Mouse (Mus musculus) layer of hippocampus, adult 11-12 months (tissue): ENCODE results near the gene Il5.

Source experiments
- DNase-seq: peaks from one replicate; pipeline ENCODE4 v3.0.0; 2022; ENCODE audit warnings: low spot score

Gene Il5

GRCm38 (mm10) chr11:53720715-53721114 is at the start of gene Il5:
TSS of gene Il5 (plus strand) at chr11:53720794.
- DNase-seq: no peak

GRCm38 (mm10) chr11:53671414-53671813 is 49.2 kb upstream of the Il5 start:
- DNase-seq: no peak

GRCm38 (mm10) chr11:53680141-53680540 is 40.5 kb upstream of the Il5 start:
- no peak for DNase-seq

GRCm38 (mm10) chr11:53681686-53682085 is 38.9 kb upstream of the Il5 start:
- no peak for DNase-seq

GRCm38 (mm10) chr11:53682170-53682569 is 38.4 kb upstream of the Il5 start:
- DNase-seq: no peak

- DNase-seq: no peak
These were observed 37.5 kb upstream of the Il5 start for GRCm38 (mm10) chr11:53682994-53683530.

GRCm38 (mm10) chr11:53691979-53692378 is 28.6 kb upstream of the Il5 start:
- DNase-seq: no peak

- no peak for DNase-seq
These were observed 22.1 kb upstream of the Il5 start for GRCm38 (mm10) chr11:53698521-53698920.

- no peak for DNase-seq
These were observed 21.2 kb upstream of the Il5 start for GRCm38 (mm10) chr11:53699351-53699750.

- DNase-seq: no peak
These were observed 14.2 kb upstream of the Il5 start for GRCm38 (mm10) chr11:53706236-53706933.

- peak; percentile 92 for DNase-seq
These were observed 13.5 kb upstream of the Il5 start, which contains the start of gene Rad50 for GRCm38 (mm10) chr11:53706934-53707717. TSS of gene Rad50 (minus strand) at chr11:53707319.

GRCm38 (mm10) chr11:53707718-53708009 is 12.9 kb upstream of the Il5 start:
- no peak for DNase-seq

GRCm38 (mm10) chr11:53719701-53720100 is 893 bp upstream of the Il5 start:
- DNase-seq: no peak

- no peak for DNase-seq
These were observed 10.9 kb downstream of the Il5 start for GRCm38 (mm10) chr11:53731457-53731856.

GRCm38 (mm10) chr11:53732244-53732643 is 11.7 kb downstream of the Il5 start:
- no peak for DNase-seq

GRCm38 (mm10) chr11:53733824-53734223 is 13.2 kb downstream of the Il5 start:
- no peak for DNase-seq

GRCm38 (mm10) chr11:53734431-53734830 is 13.8 kb downstream of the Il5 start:
- no peak for DNase-seq

GRCm38 (mm10) chr11:53734970-53735681 is 14.5 kb downstream of the Il5 start:
- no peak for DNase-seq

GRCm38 (mm10) chr11:53735682-53736245 is 15.2 kb downstream of the Il5 start:
- peak; percentile 52 for DNase-seq

GRCm38 (mm10) chr11:53736771-53737572 is 16.4 kb downstream of the Il5 start:
- DNase-seq: peak; percentile 63

GRCm38 (mm10) chr11:53737573-53737946 is 17.0 kb downstream of the Il5 start:
- peak; percentile 69 for DNase-seq

- DNase-seq: no peak
These were observed 21.8 kb downstream of the Il5 start for GRCm38 (mm10) chr11:53742353-53742752.
